Mouse (Mus musculus): ENCODE measurements around the gene Eif3f. TPM values are rescaled to one million over a fixed set of nuclear protein-coding genes. Genes with fewer than 3 reads are reported as not detected.
A peak's percentile ranks its signal among the peaks of the same experiment; 100 is the strongest.

The Eif3f gene
- polyA plus RNA-seq, 1 experiment from 2014 or later: 35.2 TPM

DNA sequence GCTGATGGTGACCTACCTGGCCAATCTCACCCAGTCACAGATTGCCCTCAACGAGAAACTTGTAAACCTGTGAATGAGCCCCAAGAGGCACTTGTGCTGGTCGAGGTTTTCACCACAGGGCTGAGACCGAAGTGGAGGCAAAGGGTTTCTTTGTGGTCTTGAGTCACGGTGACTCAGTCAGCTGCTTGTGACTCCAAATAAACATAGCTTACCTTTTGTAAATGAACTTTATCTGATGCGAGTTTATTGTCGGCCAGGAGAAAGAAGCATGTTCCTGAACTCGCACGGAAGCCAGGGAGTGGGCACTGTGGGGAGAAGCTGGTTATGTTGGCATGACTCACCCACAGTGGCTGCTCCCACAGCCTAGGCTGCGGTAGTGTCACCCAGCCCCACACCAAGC lies 7.2 kb downstream of the Eif3f start:
- H3K9ac ChIP-seq: no peak overlapping the region
- H3K4me2 ChIP-seq: no peak overlapping the region
- no peak overlapping the region for H3K4me3 ChIP-seq (replicated peaks)
- H3K27me3 ChIP-seq: no peaks in the 10 kb centered on the region
- H3K4me1 ChIP-seq (replicated peaks): peaks cover 4% of the 10 kb centered on the region; the same call in 1 of the 2 replicates
- ATAC-seq (ENCODE audit: insufficient read depth): no peak
- H3K9me3 ChIP-seq (replicated peaks): no peaks in the 10 kb centered on the region
- peaks cover 81% of the 10 kb centered on the region for H3K36me3 ChIP-seq (replicated peaks)
- H3K27ac ChIP-seq (replicated peaks): no peak overlapping the region
- 73% methylated on average over 9 of the region's 9 CpGs for WGBS (ENCODE audit: insufficient replicate concordance)

GRCm38 (mm10) chr7:108944002-108944401 lies 9.8 kb downstream of the Eif3f start:
- Histone ChIP-seq H3K9ac (no peak overlapping the region), H3K36me3 (replicated peaks) (peaks cover 58% of the 10 kb centered on the region), H3K4me3 (replicated peaks) (no peak overlapping the region), H3K27ac (replicated peaks) (no peak overlapping the region), H3K27me3 (peaks cover 13% of the 10 kb centered on the region), H3K4me2 (no peak overlapping the region), H3K4me1 (replicated peaks) (no peaks in the 10 kb centered on the region), H3K9me3 (replicated peaks) (no peaks in the 10 kb centered on the region)
- ATAC-seq (ENCODE audit: insufficient read depth): peak; percentile 49; the same call in 1 of the 2 replicates
- 1% methylated on average over 2 of the region's 2 CpGs for WGBS (ENCODE audit: insufficient replicate concordance)

GRCm38 (mm10) chr7:108948611-108949010 lies 14.4 kb downstream of the Eif3f start:
- H3K36me3 ChIP-seq (replicated peaks): peaks cover 15% of the 10 kb centered on the region
- peaks cover 58% of the 10 kb centered on the region for H3K27me3 ChIP-seq
- H3K4me1 ChIP-seq (replicated peaks): peaks cover 8% of the 10 kb centered on the region; the same call in 1 of the 2 replicates
- no peaks in the 10 kb centered on the region for H3K9me3 ChIP-seq (replicated peaks)
- no peak overlapping the region for H3K9ac ChIP-seq
- ATAC-seq (ENCODE audit: insufficient read depth): no peak
- no peak overlapping the region for H3K27ac ChIP-seq (replicated peaks)
- H3K4me2 ChIP-seq: no peak overlapping the region
- no peak overlapping the region for H3K4me3 ChIP-seq (replicated peaks)

- H3K9me3 ChIP-seq (replicated peaks): no peaks in the 10 kb centered on the region
- peaks cover 65% of the 10 kb centered on the region for H3K27me3 ChIP-seq
Measured at GRCm38 (mm10) chr7:108949301-108949700, 15.1 kb downstream of the Eif3f start.

GRCm38 (mm10) chr7:108950312-108950761 lies 16.1 kb downstream of the Eif3f start, which contains the start of gene Tub:
Gene Tub, plus strand, starts transcription at chr7:108950338.
- ATAC-seq (ENCODE audit: insufficient read depth): no peak
- Histone ChIP-seq H3K27me3 (peaks cover 66% of the 10 kb centered on the region), H3K9me3 (replicated peaks) (no peaks in the 10 kb centered on the region), H3K4me1 (replicated peaks) (peaks cover 8% of the 10 kb centered on the region; the same call in 1 of the 2 replicates), H3K27ac (replicated peaks) (no peak within 1 kb of the TSS), H3K4me3 (replicated peaks) (peak within 1 kb of the TSS; percentile 14; the same call in 1 of the 2 replicates), H3K4me2 (peak within 1 kb of the TSS; percentile 46), H3K36me3 (replicated peaks) (peaks cover 2% of the 10 kb centered on the region; the same call in 1 of the 2 replicates), H3K9ac (no peak within 1 kb of the TSS)
- 3% methylated on average over 44 of the region's 44 CpGs for whole genome bisulfite sequencing (ENCODE audit: insufficient replicate concordance)

More at GRCm38 (mm10) chr7:108949301-108949700, 15.1 kb downstream of the Eif3f start:
- Histone ChIP-seq H3K9ac (no peak overlapping the region), H3K27ac (replicated peaks) (no peak overlapping the region), H3K4me2 (no peak overlapping the region), H3K36me3 (replicated peaks) (peaks cover 11% of the 10 kb centered on the region), H3K4me1 (replicated peaks) (peaks cover 8% of the 10 kb centered on the region; the same call in 1 of the 2 replicates), H3K4me3 (replicated peaks) (no peak overlapping the region)
- ATAC-seq (ENCODE audit: insufficient read depth): no peak
- 62% methylated on average over 2 of the region's 2 CpGs for WGBS (ENCODE audit: insufficient replicate concordance)

GRCm38 (mm10) chr7:108950762-108951331 lies 16.6 kb downstream of the Eif3f start:
- peak overlapping the region; percentile 14; the same call in 1 of the 2 replicates for H3K4me3 ChIP-seq (replicated peaks)
- no peaks in the 10 kb centered on the region for H3K9me3 ChIP-seq (replicated peaks)
- peak overlapping the region; percentile 46 for H3K4me2 ChIP-seq
- 2% methylated on average over 52 of the region's 52 CpGs for WGBS (ENCODE audit: insufficient replicate concordance)
- peaks cover 66% of the 10 kb centered on the region for H3K27me3 ChIP-seq
- H3K4me1 ChIP-seq (replicated peaks): peaks cover 8% of the 10 kb centered on the region; the same call in 1 of the 2 replicates
- H3K9ac ChIP-seq: no peak overlapping the region
- no peak overlapping the region for H3K27ac ChIP-seq (replicated peaks)
- ATAC-seq (ENCODE audit: insufficient read depth): no peak
- no peaks in the 10 kb centered on the region for H3K36me3 ChIP-seq (replicated peaks)

DNA sequence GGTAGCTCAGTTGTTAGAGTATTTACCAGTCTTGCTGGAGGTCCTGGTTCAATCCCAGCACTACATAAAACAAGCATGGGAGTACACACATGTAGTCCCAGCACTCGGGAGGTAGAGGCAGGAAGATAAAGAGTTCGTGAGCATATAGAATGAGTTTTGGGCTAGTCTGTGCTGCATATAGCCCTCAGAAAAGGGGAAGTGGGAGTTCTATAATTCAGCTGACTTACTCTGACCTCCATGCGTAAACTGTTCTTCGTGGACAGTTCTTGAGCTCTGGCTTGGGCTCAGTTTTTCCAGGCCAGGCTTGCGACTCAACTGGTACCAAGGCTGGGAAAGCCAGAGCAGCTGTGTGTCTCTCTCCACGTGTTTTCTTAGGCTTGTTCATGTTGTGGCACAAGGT lies 18.6 kb downstream of the Eif3f start:
- Histone ChIP-seq H3K9ac (no peak overlapping the region), H3K4me3 (replicated peaks) (no peak overlapping the region), H3K4me1 (replicated peaks) (peaks cover 8% of the 10 kb centered on the region; the same call in 1 of the 2 replicates), H3K4me2 (no peak overlapping the region), H3K36me3 (replicated peaks) (no peaks in the 10 kb centered on the region), H3K27me3 (peaks cover 61% of the 10 kb centered on the region), H3K27ac (replicated peaks) (no peak overlapping the region), H3K9me3 (replicated peaks) (no peaks in the 10 kb centered on the region)
- no peak for ATAC-seq (ENCODE audit: insufficient read depth)
- 36% methylated on average over 6 of the region's 6 CpGs for WGBS (ENCODE audit: insufficient replicate concordance)

DNA sequence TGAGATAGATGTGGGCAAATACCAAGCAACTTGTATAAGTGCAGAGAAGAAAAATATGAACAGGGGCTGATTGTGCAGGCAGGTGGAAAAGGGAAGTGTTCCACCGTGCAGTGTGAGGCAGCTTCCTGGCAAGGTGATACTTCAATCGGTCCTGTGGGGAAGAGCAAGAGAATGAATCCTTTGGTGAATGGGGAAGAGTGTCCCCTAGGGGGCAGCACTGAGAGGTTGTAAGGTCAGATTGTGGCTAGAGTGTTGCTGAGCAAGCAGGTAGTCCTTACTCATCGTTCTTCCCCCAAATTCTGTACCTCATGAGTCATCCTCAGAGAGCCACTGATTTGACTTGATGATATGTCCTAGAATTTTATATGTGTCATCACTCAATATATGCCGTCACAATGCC lies 20.0 kb downstream of the Eif3f start:
- no peaks in the 10 kb centered on the region for H3K36me3 ChIP-seq (replicated peaks)
- 25% methylated on average over 4 of the region's 4 CpGs for WGBS (ENCODE audit: insufficient replicate concordance)
- no peak overlapping the region for H3K27ac ChIP-seq (replicated peaks)
- peaks cover 8% of the 10 kb centered on the region; the same call in 1 of the 2 replicates for H3K4me1 ChIP-seq (replicated peaks)
- no peak overlapping the region for H3K9ac ChIP-seq
- H3K9me3 ChIP-seq (replicated peaks): no peaks in the 10 kb centered on the region
- H3K27me3 ChIP-seq: peaks cover 51% of the 10 kb centered on the region
- ATAC-seq (ENCODE audit: insufficient read depth): no peak
- H3K4me2 ChIP-seq: no peak overlapping the region
- H3K4me3 ChIP-seq (replicated peaks): no peak overlapping the region

DNA sequence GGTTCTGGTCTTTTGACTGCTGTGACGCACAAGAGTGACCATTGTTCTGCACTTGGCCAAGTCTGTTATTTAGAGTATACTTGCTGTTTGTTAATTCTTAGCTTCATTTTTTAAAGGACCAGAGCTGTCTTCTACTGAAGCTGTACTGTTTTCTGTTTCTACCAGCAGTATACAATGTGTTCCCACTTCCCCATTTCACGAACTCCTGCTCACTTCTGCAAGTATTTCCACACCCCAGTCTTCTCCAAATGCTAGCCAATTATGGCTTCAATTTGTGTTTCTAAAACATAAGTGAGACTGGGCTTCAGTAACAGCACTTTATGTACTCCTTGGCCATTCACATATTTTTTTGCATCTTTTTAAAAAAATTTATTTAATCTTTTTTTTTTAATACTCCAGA lies 23.5 kb downstream of the Eif3f start:
- Histone ChIP-seq H3K4me3 (replicated peaks) (no peak overlapping the region), H3K4me1 (replicated peaks) (no peaks in the 10 kb centered on the region), H3K27me3 (peaks cover 15% of the 10 kb centered on the region), H3K4me2 (no peak overlapping the region), H3K27ac (replicated peaks) (no peak overlapping the region), H3K36me3 (replicated peaks) (no peaks in the 10 kb centered on the region), H3K9ac (no peak overlapping the region), H3K9me3 (replicated peaks) (no peaks in the 10 kb centered on the region)
- ATAC-seq (ENCODE audit: insufficient read depth): no peak
- WGBS (ENCODE audit: insufficient replicate concordance): 39% methylated on average over 2 of the region's 2 CpGs

GRCm38 (mm10) chr7:108965968-108966367 lies 31.8 kb downstream of the Eif3f start:
- WGBS (ENCODE audit: insufficient replicate concordance): 8% methylated on average over 2 of the region's 2 CpGs
- no peak overlapping the region for H3K4me3 ChIP-seq (replicated peaks)
- no peak overlapping the region for H3K27ac ChIP-seq (replicated peaks)
- no peak overlapping the region for H3K9ac ChIP-seq
- H3K4me1 ChIP-seq (replicated peaks): no peaks in the 10 kb centered on the region
- H3K27me3 ChIP-seq: no peaks in the 10 kb centered on the region
- H3K36me3 ChIP-seq (replicated peaks): no peaks in the 10 kb centered on the region
- no peaks in the 10 kb centered on the region for H3K9me3 ChIP-seq (replicated peaks)
- no peak overlapping the region for H3K4me2 ChIP-seq
- no peak for ATAC-seq (ENCODE audit: insufficient read depth)

GRCm38 (mm10) chr7:108966742-108967362 lies 32.6 kb downstream of the Eif3f start:
- Histone ChIP-seq H3K36me3 (replicated peaks) (no peaks in the 10 kb centered on the region), H3K4me3 (replicated peaks) (no peak overlapping the region), H3K9ac (no peak overlapping the region), H3K27me3 (no peaks in the 10 kb centered on the region), H3K4me2 (no peak overlapping the region), H3K27ac (replicated peaks) (no peak overlapping the region), H3K9me3 (replicated peaks) (no peaks in the 10 kb centered on the region), H3K4me1 (replicated peaks) (no peaks in the 10 kb centered on the region)
- no peak for ATAC-seq (ENCODE audit: insufficient read depth)
- WGBS (ENCODE audit: insufficient replicate concordance): 24% methylated on average over 7 of the region's 7 CpGs
